Mouse (Mus musculus): Measurements from ENCODE around the gene Arl4a.

DNA sequence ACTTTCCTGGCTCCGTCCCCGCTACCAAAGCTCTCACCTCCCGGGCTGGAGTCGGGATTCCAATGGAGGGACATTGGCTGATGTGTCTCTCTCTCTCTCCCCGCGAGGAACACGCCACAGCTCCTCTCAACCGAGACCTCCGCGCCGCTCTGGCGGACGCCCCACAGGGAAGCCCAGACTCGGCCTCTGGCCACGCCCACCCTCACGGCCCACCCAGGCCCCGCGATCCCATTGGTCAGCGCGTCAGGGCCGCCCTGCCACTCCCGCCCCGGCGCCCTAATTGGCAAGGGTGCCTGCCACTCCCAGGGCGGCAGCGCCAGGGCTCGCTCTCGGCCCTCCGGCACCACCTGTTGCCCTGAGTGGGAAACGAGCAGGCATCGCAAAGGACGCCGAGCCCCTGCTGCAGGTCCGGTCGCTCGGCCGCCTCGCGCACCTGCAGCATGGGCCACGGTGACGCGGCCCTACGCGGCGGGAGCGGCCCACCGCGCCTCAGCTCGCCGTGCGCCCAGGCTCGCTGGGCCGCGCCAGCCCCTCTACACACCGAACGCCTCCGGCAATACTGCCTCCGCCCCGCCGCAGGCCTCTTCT, 505 bp downstream of the Arl4a start:
- TF ChIP-seq CTCF (IDR thresholded peaks at IDR 0.05; ENCODE audit: insufficient read depth, low read length) (peak; percentile 45; the same call in 1 of the 2 replicates), POLR2A (IDR thresholded peaks at IDR 0.05; ENCODE audit: borderline replicate concordance, extremely low read depth, low read depth, low read length) (peak; percentile 99)

Measured in lung, adult 2 months (tissue).